Comparison of ENCODE assay signal across 9 mouse cellular contexts in genomic region chr12:31184217-31184975, GRCm38 (mm10). TPM values are rescaled to one million over a fixed set of nuclear protein-coding genes. Genes with fewer than 3 reads are reported as not detected.
DNase-seq lines count a peak whose midpoint lies in the region; ATAC-seq and TF ChIP-seq lines count a peak whose summit lies in the region.
"Had no signal": no experiment of that assay in that cellular context is flagged by ENCODE, and none has a peak within 500 bp of the region (broad histone marks: within the 10 kb centered on the region; RNA-seq: fewer than 3 reads in every experiment).

No protein-coding gene starts in this region.

- H3K4me1 ChIP-seq in midbrain, embryonic 11.5 days (ENCODE audit: control insufficient read depth, insufficient read depth, low read length) = no peaks in the 10 kb centered on the region
- H3K4me1 ChIP-seq in midbrain, embryonic 16.5 days (ENCODE audit: control insufficient read depth, insufficient read depth, low read length) = peaks cover 5% of the 10 kb centered on the region; the same call in 1 of the 2 replicates
- H3K4me1 ChIP-seq in kidney, embryonic 15.5 days = peaks cover 40% of the 10 kb centered on the region
- H3K4me1 ChIP-seq in stomach, postnatal 0 days (replicated peaks; ENCODE audit: control insufficient read depth, insufficient read depth) = peaks cover 4% of the 10 kb centered on the region; the same call in 1 of the 2 replicates

- TF ChIP-seq EP300 in stomach, postnatal 0 days (optimal IDR thresholded peaks at IDR 0.05) = no peak

- no peak overlapping the region for H3K4me2 ChIP-seq in midbrain, embryonic 11.5 days
- no peak overlapping the region for H3K4me2 ChIP-seq in midbrain, embryonic 16.5 days (ENCODE audit: low read length)
- no peak overlapping the region for H3K4me2 ChIP-seq in kidney, embryonic 15.5 days
- peak overlapping the region; percentile 14; the same call in 1 of the 2 replicates for H3K4me2 ChIP-seq in stomach, postnatal 0 days (replicated peaks; ENCODE audit: low read depth)

- TF ChIP-seq CTCF in stomach, postnatal 0 days (IDR thresholded peaks at IDR 0.05; ENCODE audit: low read depth) = no peak

- no peaks in the 10 kb centered on the region for H3K27me3 ChIP-seq in midbrain, embryonic 11.5 days (ENCODE audit: control insufficient read depth, insufficient read depth, low read length)
- no peaks in the 10 kb centered on the region for H3K27me3 ChIP-seq in midbrain, embryonic 16.5 days (ENCODE audit: control insufficient read depth, insufficient read depth, low read depth, low read length)
- no peaks in the 10 kb centered on the region for H3K27me3 ChIP-seq in kidney, embryonic 15.5 days
- no peaks in the 10 kb centered on the region for H3K27me3 ChIP-seq in stomach, postnatal 0 days (ENCODE audit: control insufficient read depth, insufficient read depth, low read length)

- no peaks in the 10 kb centered on the region for H3K9me3 ChIP-seq in midbrain, embryonic 11.5 days (ENCODE audit: control insufficient read depth, low read length)
- H3K9me3 ChIP-seq in midbrain, embryonic 16.5 days (replicated peaks; ENCODE audit: control insufficient read depth, low read length, poor library complexity, severe bottlenecking) = no peaks in the 10 kb centered on the region
- no peaks in the 10 kb centered on the region for H3K9me3 ChIP-seq in kidney, embryonic 15.5 days (replicated peaks)
- H3K9me3 ChIP-seq in stomach, postnatal 0 days (ENCODE audit: control insufficient read depth, low read length) = no peaks in the 10 kb centered on the region

- no peak for ATAC-seq in midbrain, embryonic 11.5 days (ENCODE audit: low FRiP score)
- no peak for ATAC-seq in midbrain, embryonic 16.5 days
- no peak for ATAC-seq in kidney, embryonic 15.5 days (replicated peaks; ENCODE audit: low FRiP score)
- peak; percentile 42; the same call in 1 of the 2 replicates for ATAC-seq in stomach, postnatal 0 days (ENCODE audit: low FRiP score, low TSS enrichment)
- no peak for ATAC-seq in megakaryocyte-erythroid progenitor cell, adult 5-6 weeks (replicated peaks; ENCODE audit: low FRiP score, low TSS enrichment, poor library complexity, severe bottlenecking)

- no peak overlapping the region for H3K4me3 ChIP-seq in midbrain, embryonic 11.5 days (ENCODE audit: low read depth, low read length)
- no peak overlapping the region for H3K4me3 ChIP-seq in midbrain, embryonic 16.5 days (ENCODE audit: low read depth, low read length)
- no peak overlapping the region for H3K4me3 ChIP-seq in kidney, embryonic 15.5 days (replicated peaks)
- no peak overlapping the region for H3K4me3 ChIP-seq in stomach, postnatal 0 days (ENCODE audit: low read depth, low read length)

- H3K36me3 ChIP-seq in midbrain, embryonic 11.5 days (ENCODE audit: control insufficient read depth, insufficient read depth, low read length) = no peaks in the 10 kb centered on the region
- no peaks in the 10 kb centered on the region for H3K36me3 ChIP-seq in midbrain, embryonic 16.5 days (ENCODE audit: control insufficient read depth, insufficient read depth, low read length)
- no peaks in the 10 kb centered on the region for H3K36me3 ChIP-seq in kidney, embryonic 15.5 days
- H3K36me3 ChIP-seq in stomach, postnatal 0 days (ENCODE audit: control insufficient read depth, insufficient read depth, low read length) = no peaks in the 10 kb centered on the region

- peak; percentile 60 for DNase-seq in midbrain, embryonic 11.5 days (ENCODE audit: low spot score, missing footprints)
- DNase-seq in gastrocnemius, postnatal 25 days = peak; percentile 65
- DNase-seq in stomach, postnatal 0 days (ENCODE audit: low spot score) = no peak
- no peak for DNase-seq in embryo, embryonic 10 days (ENCODE audit: low spot score)
- DNase-seq in frontal cortex, postnatal 10 days (ENCODE audit: low spot score in 2 of 2) = no peak

- H3K9ac ChIP-seq in midbrain, embryonic 11.5 days (ENCODE audit: low read length) = no peak overlapping the region
- no peak overlapping the region for H3K9ac ChIP-seq in midbrain, embryonic 16.5 days (ENCODE audit: low read depth, low read length)
- H3K9ac ChIP-seq in kidney, embryonic 15.5 days = no peak overlapping the region
- H3K9ac ChIP-seq in stomach, postnatal 0 days (ENCODE audit: low read length) = peak overlapping the region; percentile 31; the same call in 1 of the 2 replicates

- no peak overlapping the region for H3K27ac ChIP-seq in midbrain, embryonic 11.5 days (ENCODE audit: low read depth, low read length)
- H3K27ac ChIP-seq in midbrain, embryonic 16.5 days (ENCODE audit: low read length) = no peak overlapping the region
- peak overlapping the region; percentile 72 for H3K27ac ChIP-seq in kidney, embryonic 15.5 days
- H3K27ac ChIP-seq in stomach, postnatal 0 days (replicated peaks) = peak overlapping the region; percentile 70

- 79% methylated on average over 11 of the region's 11 CpGs for WGBS in midbrain, embryonic 11.5 days
- 63% methylated on average over 11 of the region's 11 CpGs for WGBS in midbrain, embryonic 16.5 days
- WGBS in kidney, embryonic 15.5 days = 55% methylated on average over 11 of the region's 11 CpGs
- WGBS in stomach, postnatal 0 days = 39% methylated on average over 11 of the region's 11 CpGs

RNA-seq across cellular contexts. Expression of gene Gm6993, which starts 56.2 kb away (rescaled TPM):
- not detected in 2 replicates for polyA plus RNA-seq in midbrain, embryonic 11.5 days (2014; fragmentation: Nextera tagmentation; extraction: Ambion mirVana)
- polyA plus RNA-seq in midbrain, embryonic 16.5 days (2015; fragmentation: Nextera tagmentation; extraction: Ambion mirVana) = not detected in 2 replicates
- not detected for total RNA-seq in gastrocnemius, postnatal 25 days (2021)
- not detected in 2 replicates for polyA plus RNA-seq in kidney, embryonic 15.5 days (2015; fragmentation: Nextera tagmentation; extraction: Ambion mirVana)
- polyA plus RNA-seq in stomach, postnatal 0 days (2015; fragmentation: Nextera tagmentation; extraction: Ambion mirVana) = not detected in 2 replicates
- total RNA-seq in megakaryocyte-erythroid progenitor cell, adult 5-6 weeks (2014; fragmentation: Nextera tagmentation) = not detected in 2 replicates
- not detected in 2 replicates for total RNA-seq in megakaryocyte-erythroid progenitor cell, adult 5-6 weeks (2017)
- total RNA-seq: gastrocnemius, postnatal 4 days had no signal

Comparison
In these comparisons a context has a peak if more than half of its experiments do, and no peak if none do; other contexts are left out.
1. DNase-seq: peak in midbrain, embryonic 11.5 days (single experiment) and gastrocnemius, postnatal 25 days (single experiment); none in stomach, postnatal 0 days (single experiment), embryo, embryonic 10 days (single experiment) and frontal cortex, postnatal 10 days (0 of 2).
2. H3K27ac ChIP-seq: peak in kidney, embryonic 15.5 days (single experiment) and stomach, postnatal 0 days (single experiment); none in midbrain, embryonic 11.5 days (single experiment) and midbrain, embryonic 16.5 days (single experiment).